Mouse (Mus musculus): Measurements from ENCODE around the gene Sds. TPM values are rescaled to one million over a fixed set of nuclear protein-coding genes. Genes with fewer than 3 reads are reported as not detected.
A peak's percentile ranks its signal among the peaks of the same experiment; 100 is the strongest.

The Sds gene
- total RNA-seq, 4 experiments from 2014 or later = 0.35 TPM; not detected in 3

- DNase-seq = peak; percentile 50
Measured at GRCm38 (mm10) chr5:120517552-120517951, 41.2 kb downstream of the Sds start.

- no peak for DNase-seq
Measured at GRCm38 (mm10) chr5:120522649-120523048, 46.3 kb downstream of the Sds start.

- no peak for DNase-seq
Measured at GRCm38 (mm10) chr5:120524736-120525135, 48.4 kb downstream of the Sds start.

- no peak for DNase-seq
Measured at GRCm38 (mm10) chr5:120525737-120526136, 49.4 kb downstream of the Sds start.

GRCm38 (mm10) chr5:120526311-120526710 is 50.0 kb downstream of the Sds start:
- DNase-seq = no peak

GRCm38 (mm10) chr5:120527296-120527964 is 51.1 kb downstream of the Sds start:
- no peak for DNase-seq

GRCm38 (mm10) chr5:120531631-120532030 is 55.3 kb downstream of the Sds start:
- DNase-seq = no peak

Other genes starting within 250 kb of the Sds start
- gene Lhx5, start 44.8 kb upstream of the Sds start, total RNA-seq (2022) = not detected
- gene Sdsl, start 3.7 kb upstream of the Sds start, total RNA-seq (2022) = 100 to 1,000 TPM in 3 of 4 experiments, 10 to 100 TPM in 1; 96.5 to 107 (median 105) TPM
- 100 to 1,000 TPM in 2 of 4 experiments, 10 to 100 TPM in 2; 97.4 to 106 (median 100) TPM for gene Plbd2, start 27.1 kb downstream of the Sds start, total RNA-seq (2022)
- 10 to 100 TPM; 29.5 to 36.7 (median 34.1) TPM for gene Slc8b1, start 34.6 kb downstream of the Sds start, total RNA-seq (2022)
- 10 to 100 TPM; 33.9 to 44.5 (median 40.0) TPM for gene Tpcn1, start 112.1 kb downstream of the Sds start, total RNA-seq (2022)
- 1 to 10 TPM in 2 of 4 experiments, under 1 TPM in 2; 0.42 to 1.8 (median 1.1) TPM for gene Iqcd, start 112.5 kb downstream of the Sds start, total RNA-seq (2022)
- 10 to 100 TPM; 17.0 to 30.2 (median 22.3) TPM for gene Rita1, start 136.1 kb downstream of the Sds start, total RNA-seq (2022)
- gene Ddx54, start 136.2 kb downstream of the Sds start, total RNA-seq (2022) = 10 to 100 TPM; 44.1 to 57.3 (median 56.5) TPM
- gene Cfap73, start 157.7 kb downstream of the Sds start, total RNA-seq (2022) = under 1 TPM in 3 of 4 experiments, not detected in 1; 0.32 to 0.63 (median 0.46) TPM
- gene Rasal1, start 172.3 kb downstream of the Sds start, total RNA-seq (2022) = 10 to 100 TPM in 3 of 4 experiments, 1 to 10 TPM in 1; 7.0 to 15.2 (median 12.2) TPM
- 10 to 100 TPM; 16.6 to 17.8 (median 17.3) TPM for gene Dtx1, start 235.4 kb downstream of the Sds start, total RNA-seq (2022)